Mouse (Mus musculus) A20 (cell line): Measurements from ENCODE around the gene Mroh2b.

ENCODE experiments used
- DNase-seq: peaks from one replicate; pipeline ENCODE4 v3.0.0-alpha.2; 2011; ENCODE audit warnings: low read depth, low spot score

Gene Mroh2b

GRCm38 (mm10) chr15:4898437-4898836, at the start of gene Mroh2b:
Gene Mroh2b, plus strand, starts transcription at chr15:4898737.
- DNase-seq, result no peak

GRCm38 (mm10) chr15:4850015-4850414, 48.5 kb upstream of the Mroh2b start:
- DNase-seq, result no peak

- DNase-seq, result no peak
These were observed 3.6 kb upstream of the Mroh2b start for GRCm38 (mm10) chr15:4894962-4895361.

- no peak for DNase-seq
These were observed 36.2 kb downstream of the Mroh2b start for GRCm38 (mm10) chr15:4934731-4935130.

GRCm38 (mm10) chr15:4973355-4973754, 74.8 kb downstream of the Mroh2b start:
- no peak for DNase-seq

GRCm38 (mm10) chr15:5002903-5003302, 104.4 kb downstream of the Mroh2b start:
- no peak for DNase-seq

GRCm38 (mm10) chr15:5003503-5004196, 105.1 kb downstream of the Mroh2b start:
- no peak for DNase-seq

- DNase-seq, result no peak
These were observed 111.1 kb downstream of the Mroh2b start for GRCm38 (mm10) chr15:5009644-5010107.
